Mouse (Mus musculus): ENCODE measurements around the gene 9330161L09Rik. TPM values are rescaled to one million over a fixed set of nuclear protein-coding genes. Genes with fewer than 3 reads are reported as not detected.
A peak's percentile ranks its signal among the peaks of the same experiment; 100 is the strongest.

Gene 9330161L09Rik
- polyA plus RNA-seq, 1 experiment from 2014 or later: 0.24 TPM

- Histone ChIP-seq H3K36me3 (ENCODE audit: control insufficient read depth, insufficient read depth, low read length) (no peaks in the 10 kb centered on the region), H3K4me3 (ENCODE audit: low read depth, low read length) (no peak overlapping the region), H3K4me2 (ENCODE audit: low read length) (no peak overlapping the region), H3K9me3 (ENCODE audit: control insufficient read depth, low read length) (no peaks in the 10 kb centered on the region), H3K9ac (ENCODE audit: low read length) (no peak overlapping the region), H3K4me1 (replicated peaks; ENCODE audit: control insufficient read depth, insufficient read depth, low read length) (no peaks in the 10 kb centered on the region), H3K27ac (ENCODE audit: low read depth) (no peak overlapping the region), H3K27me3 (replicated peaks; ENCODE audit: control insufficient read depth, insufficient read depth, low read length) (no peaks in the 10 kb centered on the region)
- DNase-seq (ENCODE audit: low spot score): no peak
- WGBS: 75% methylated on average over 5 of the region's 5 CpGs
- no peak for ATAC-seq (replicated peaks; ENCODE audit: low FRiP score, low TSS enrichment, low read depth)
Measured at GRCm38 (mm10) chr12:103376124-103376523, 31.5 kb downstream of the 9330161L09Rik start.

- ATAC-seq (replicated peaks; ENCODE audit: low FRiP score, low TSS enrichment, low read depth) (no peak), DNase-seq (ENCODE audit: low spot score) (no peak)
- 67% methylated on average over 8 of the region's 8 CpGs for WGBS
- H3K9me3 ChIP-seq (ENCODE audit: control insufficient read depth, low read length): no peaks in the 10 kb centered on the region
- no peaks in the 10 kb centered on the region for H3K27me3 ChIP-seq (replicated peaks; ENCODE audit: control insufficient read depth, insufficient read depth, low read length)
- no peaks in the 10 kb centered on the region for H3K4me1 ChIP-seq (replicated peaks; ENCODE audit: control insufficient read depth, insufficient read depth, low read length)
- H3K27ac ChIP-seq (ENCODE audit: low read depth): no peak overlapping the region
- H3K9ac ChIP-seq (ENCODE audit: low read length): no peak overlapping the region
- H3K4me2 ChIP-seq (ENCODE audit: low read length): no peak overlapping the region
- no peaks in the 10 kb centered on the region for H3K36me3 ChIP-seq (ENCODE audit: control insufficient read depth, insufficient read depth, low read length)
- no peak overlapping the region for H3K4me3 ChIP-seq (ENCODE audit: low read depth, low read length)
Measured at GRCm38 (mm10) chr12:103373530-103374236, 33.9 kb downstream of the 9330161L09Rik start.

GRCm38 (mm10) chr12:103371711-103372110, 35.9 kb downstream of the 9330161L09Rik start:
- Histone ChIP-seq H3K4me1 (replicated peaks; ENCODE audit: control insufficient read depth, insufficient read depth, low read length) (no peaks in the 10 kb centered on the region), H3K4me2 (ENCODE audit: low read length) (no peak overlapping the region), H3K9ac (ENCODE audit: low read length) (no peak overlapping the region), H3K9me3 (ENCODE audit: control insufficient read depth, low read length) (no peaks in the 10 kb centered on the region), H3K27ac (ENCODE audit: low read depth) (no peak overlapping the region), H3K27me3 (replicated peaks; ENCODE audit: control insufficient read depth, insufficient read depth, low read length) (no peaks in the 10 kb centered on the region), H3K4me3 (ENCODE audit: low read depth, low read length) (no peak overlapping the region), H3K36me3 (ENCODE audit: control insufficient read depth, insufficient read depth, low read length) (no peaks in the 10 kb centered on the region)
- no peak for ATAC-seq (replicated peaks; ENCODE audit: low FRiP score, low TSS enrichment, low read depth)
- DNase-seq (ENCODE audit: low spot score): peak; percentile 75
- 31% methylated on average over 6 of the region's 6 CpGs for WGBS

GRCm38 (mm10) chr12:103370861-103371260, 36.8 kb downstream of the 9330161L09Rik start:
- Histone ChIP-seq H3K4me3 (ENCODE audit: low read depth, low read length) (no peak overlapping the region), H3K9me3 (ENCODE audit: control insufficient read depth, low read length) (no peaks in the 10 kb centered on the region), H3K36me3 (ENCODE audit: control insufficient read depth, insufficient read depth, low read length) (no peaks in the 10 kb centered on the region), H3K4me2 (ENCODE audit: low read length) (no peak overlapping the region), H3K9ac (ENCODE audit: low read length) (no peak overlapping the region), H3K27ac (ENCODE audit: low read depth) (no peak overlapping the region), H3K4me1 (replicated peaks; ENCODE audit: control insufficient read depth, insufficient read depth, low read length) (no peaks in the 10 kb centered on the region), H3K27me3 (replicated peaks; ENCODE audit: control insufficient read depth, insufficient read depth, low read length) (no peaks in the 10 kb centered on the region)
- no peak for ATAC-seq (replicated peaks; ENCODE audit: low FRiP score, low TSS enrichment, low read depth)
- WGBS: 74% methylated on average over 4 of the region's 4 CpGs
- DNase-seq (ENCODE audit: low spot score): no peak

- H3K4me2 ChIP-seq (ENCODE audit: low read length): no peak overlapping the region
- no peaks in the 10 kb centered on the region for H3K36me3 ChIP-seq (ENCODE audit: control insufficient read depth, insufficient read depth, low read length)
- H3K9me3 ChIP-seq (ENCODE audit: control insufficient read depth, low read length): no peaks in the 10 kb centered on the region
- no peak overlapping the region for H3K27ac ChIP-seq (ENCODE audit: low read depth)
- 64% methylated on average over 2 of the region's 2 CpGs for WGBS
- H3K4me1 ChIP-seq (replicated peaks; ENCODE audit: control insufficient read depth, insufficient read depth, low read length): no peaks in the 10 kb centered on the region
- no peak for ATAC-seq (replicated peaks; ENCODE audit: low FRiP score, low TSS enrichment, low read depth)
- DNase-seq (ENCODE audit: low spot score): no peak
- no peak overlapping the region for H3K4me3 ChIP-seq (ENCODE audit: low read depth, low read length)
- no peaks in the 10 kb centered on the region for H3K27me3 ChIP-seq (replicated peaks; ENCODE audit: control insufficient read depth, insufficient read depth, low read length)
- H3K9ac ChIP-seq (ENCODE audit: low read length): no peak overlapping the region
Measured at GRCm38 (mm10) chr12:103368777-103369176, 38.8 kb downstream of the 9330161L09Rik start.

- WGBS: 74% methylated on average over 7 of the region's 7 CpGs
- H3K4me3 ChIP-seq (ENCODE audit: low read depth, low read length): no peak overlapping the region
Measured at GRCm38 (mm10) chr12:103368326-103368669, 39.3 kb downstream of the 9330161L09Rik start.

GRCm38 (mm10) chr12:103367620-103368325, 39.8 kb downstream of the 9330161L09Rik start:
- 14% methylated on average over 18 of the region's 18 CpGs for WGBS
- Histone ChIP-seq H3K4me2 (ENCODE audit: low read length) (no peak overlapping the region), H3K36me3 (ENCODE audit: control insufficient read depth, insufficient read depth, low read length) (no peaks in the 10 kb centered on the region), H3K4me1 (replicated peaks; ENCODE audit: control insufficient read depth, insufficient read depth, low read length) (no peaks in the 10 kb centered on the region), H3K9me3 (ENCODE audit: control insufficient read depth, low read length) (no peaks in the 10 kb centered on the region), H3K4me3 (ENCODE audit: low read depth, low read length) (no peak overlapping the region), H3K27me3 (replicated peaks; ENCODE audit: control insufficient read depth, insufficient read depth, low read length) (no peaks in the 10 kb centered on the region), H3K27ac (ENCODE audit: low read depth) (no peak overlapping the region), H3K9ac (ENCODE audit: low read length) (no peak overlapping the region)
- DNase-seq (ENCODE audit: low spot score) (peak; percentile 94), ATAC-seq (replicated peaks; ENCODE audit: low FRiP score, low TSS enrichment, low read depth) (peak; percentile 65)

More at GRCm38 (mm10) chr12:103368326-103368669, 39.3 kb downstream of the 9330161L09Rik start:
- no peak for DNase-seq (ENCODE audit: low spot score)
- Histone ChIP-seq H3K9ac (ENCODE audit: low read length) (no peak overlapping the region), H3K9me3 (ENCODE audit: control insufficient read depth, low read length) (no peaks in the 10 kb centered on the region), H3K36me3 (ENCODE audit: control insufficient read depth, insufficient read depth, low read length) (no peaks in the 10 kb centered on the region), H3K27ac (ENCODE audit: low read depth) (no peak overlapping the region), H3K4me1 (replicated peaks; ENCODE audit: control insufficient read depth, insufficient read depth, low read length) (no peaks in the 10 kb centered on the region), H3K27me3 (replicated peaks; ENCODE audit: control insufficient read depth, insufficient read depth, low read length) (no peaks in the 10 kb centered on the region), H3K4me2 (ENCODE audit: low read length) (no peak overlapping the region)
- no peak; the same call in 1 of the 2 replicates for ATAC-seq (replicated peaks; ENCODE audit: low FRiP score, low TSS enrichment, low read depth)

- DNase-seq (ENCODE audit: low spot score) (no peak), ATAC-seq (replicated peaks; ENCODE audit: low FRiP score, low TSS enrichment, low read depth) (no peak)
- H3K9ac ChIP-seq (ENCODE audit: low read length): no peak overlapping the region
- H3K36me3 ChIP-seq (ENCODE audit: control insufficient read depth, insufficient read depth, low read length): no peaks in the 10 kb centered on the region
- no peak overlapping the region for H3K4me2 ChIP-seq (ENCODE audit: low read length)
- H3K27ac ChIP-seq (ENCODE audit: low read depth): no peak overlapping the region
- H3K27me3 ChIP-seq (replicated peaks; ENCODE audit: control insufficient read depth, insufficient read depth, low read length): no peaks in the 10 kb centered on the region
- H3K9me3 ChIP-seq (ENCODE audit: control insufficient read depth, low read length): no peaks in the 10 kb centered on the region
- 84% methylated on average over 2 of the region's 2 CpGs for WGBS
- H3K4me1 ChIP-seq (replicated peaks; ENCODE audit: control insufficient read depth, insufficient read depth, low read length): no peaks in the 10 kb centered on the region
- no peak overlapping the region for H3K4me3 ChIP-seq (ENCODE audit: low read depth, low read length)
Measured at GRCm38 (mm10) chr12:103367171-103367570, 40.4 kb downstream of the 9330161L09Rik start.

- Histone ChIP-seq H3K9me3 (ENCODE audit: control insufficient read depth, low read length) (no peaks in the 10 kb centered on the region), H3K4me2 (ENCODE audit: low read length) (no peak overlapping the region), H3K9ac (ENCODE audit: low read length) (no peak overlapping the region), H3K4me3 (ENCODE audit: low read depth, low read length) (no peak overlapping the region), H3K27me3 (replicated peaks; ENCODE audit: control insufficient read depth, insufficient read depth, low read length) (no peaks in the 10 kb centered on the region), H3K4me1 (replicated peaks; ENCODE audit: control insufficient read depth, insufficient read depth, low read length) (no peaks in the 10 kb centered on the region), H3K36me3 (ENCODE audit: control insufficient read depth, insufficient read depth, low read length) (no peaks in the 10 kb centered on the region), H3K27ac (ENCODE audit: low read depth) (no peak overlapping the region)
- DNase-seq (ENCODE audit: low spot score): no peak
- 74% methylated on average over 3 of the region's 3 CpGs for WGBS
- no peak for ATAC-seq (replicated peaks; ENCODE audit: low FRiP score, low TSS enrichment, low read depth)
Measured at GRCm38 (mm10) chr12:103362336-103362735, 45.3 kb downstream of the 9330161L09Rik start.

Measured in intestine, embryonic 14.5 days (tissue).